Mouse (Mus musculus) spleen, postnatal 14 days (tissue): ENCODE results near the gene Man1b1.

Experiments used
- DNase-seq, 2 experiments: peaks; one replicate each; pipeline ENCODE4 v3.0.0; 2021 to 2022; ENCODE audit warnings: low spot score in 2 of 2

Gene Man1b1

DNA sequence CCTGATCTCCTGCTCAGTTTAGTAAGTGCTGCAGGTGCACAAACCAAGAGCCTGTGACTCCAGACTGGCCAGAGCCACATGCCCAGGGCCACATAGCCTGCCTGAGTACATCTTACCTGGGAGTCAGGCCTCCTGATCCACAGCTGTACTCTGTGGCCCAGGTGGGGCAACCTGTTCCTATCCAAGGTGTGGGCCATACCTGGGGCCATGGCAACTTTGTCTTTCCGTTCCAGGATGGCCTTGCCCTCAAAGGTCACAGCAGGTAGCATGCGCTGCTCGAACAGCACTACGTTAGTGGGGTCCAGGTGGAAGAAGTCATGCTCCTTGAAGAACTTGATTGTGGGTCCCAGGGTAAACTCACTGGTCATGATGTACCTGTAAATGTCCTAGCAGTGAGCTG is 32.2 kb downstream of the Man1b1 start:
- no peak for DNase-seq

- no peak for DNase-seq
Observed at GRCm38 (mm10) chr2:25364761-25365090, 32.6 kb downstream of the Man1b1 start.

DNA sequence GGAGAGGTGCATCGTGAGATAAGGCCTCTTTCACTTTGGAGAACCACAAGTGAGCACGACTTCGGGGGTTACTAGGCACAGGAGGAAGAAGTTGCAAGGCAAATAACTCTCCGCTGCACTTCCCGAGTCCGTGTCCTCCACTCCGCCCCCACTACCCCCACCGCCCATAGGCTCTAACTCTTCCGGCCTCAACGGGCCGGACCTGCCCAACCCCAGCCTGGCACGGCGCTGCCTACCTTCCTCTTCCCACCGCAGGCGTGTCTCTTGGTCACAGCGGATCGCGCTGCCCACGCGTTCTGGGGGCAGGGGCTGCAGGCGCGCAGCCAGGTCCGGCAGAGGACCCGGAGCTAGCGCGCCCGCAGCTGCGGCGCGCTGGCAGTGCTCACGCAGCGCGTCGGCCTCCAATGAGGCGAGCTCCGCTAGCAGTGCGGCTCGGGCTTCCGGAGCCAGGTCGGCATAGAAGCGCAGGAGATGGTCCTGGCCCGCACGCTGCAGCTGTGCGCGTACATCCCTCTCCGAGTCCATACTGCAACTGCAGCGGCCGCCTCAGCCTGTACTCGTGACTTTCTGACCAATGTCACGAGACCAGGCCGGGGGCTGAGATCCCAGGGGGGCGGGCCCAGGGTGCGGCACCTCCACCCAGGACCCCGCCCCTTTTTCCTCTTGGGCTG is 33.1 kb downstream of the Man1b1 start, which contains the start of gene Uap1l1:
TSS of gene Uap1l1 (minus strand) at position 592 of the 671 bp plus-strand sequence.
- DNase-seq: peak; percentile 33 to 46

DNA sequence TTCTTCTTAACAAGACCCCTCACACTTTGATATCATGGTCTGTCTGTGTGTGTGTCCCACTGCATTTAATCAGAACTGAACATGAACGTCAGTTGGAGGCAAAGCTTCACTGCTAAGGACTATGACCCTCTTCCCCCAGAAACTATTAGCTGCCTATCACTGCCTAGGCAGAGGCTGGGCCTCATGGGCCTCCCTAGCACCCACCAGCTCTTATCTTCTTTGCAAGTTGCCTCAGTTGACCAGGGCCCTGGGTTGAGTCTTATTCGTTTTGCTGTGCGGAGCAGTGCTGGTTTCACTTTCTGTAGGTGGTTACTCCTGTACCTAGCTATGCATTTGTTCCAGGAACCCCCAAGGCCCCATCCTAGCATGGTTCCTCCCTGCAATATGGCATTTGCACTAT is 37.9 kb downstream of the Man1b1 start:
- DNase-seq: no peak

GRCm38 (mm10) chr2:25371764-25372643 is 39.9 kb downstream of the Man1b1 start, which contains the start of gene Sapcd2:
Sapcd2 (plus strand) TSS chr2:25372321.
- peak; percentile 68 to 76 for DNase-seq

- DNase-seq: no peak
Observed at GRCm38 (mm10) chr2:25372644-25373391, 40.7 kb downstream of the Man1b1 start.

GRCm38 (mm10) chr2:25373431-25373830 is 41.3 kb downstream of the Man1b1 start:
- no peak for DNase-seq

- DNase-seq: no peak
Observed at GRCm38 (mm10) chr2:25376589-25376988, 44.5 kb downstream of the Man1b1 start.

DNA sequence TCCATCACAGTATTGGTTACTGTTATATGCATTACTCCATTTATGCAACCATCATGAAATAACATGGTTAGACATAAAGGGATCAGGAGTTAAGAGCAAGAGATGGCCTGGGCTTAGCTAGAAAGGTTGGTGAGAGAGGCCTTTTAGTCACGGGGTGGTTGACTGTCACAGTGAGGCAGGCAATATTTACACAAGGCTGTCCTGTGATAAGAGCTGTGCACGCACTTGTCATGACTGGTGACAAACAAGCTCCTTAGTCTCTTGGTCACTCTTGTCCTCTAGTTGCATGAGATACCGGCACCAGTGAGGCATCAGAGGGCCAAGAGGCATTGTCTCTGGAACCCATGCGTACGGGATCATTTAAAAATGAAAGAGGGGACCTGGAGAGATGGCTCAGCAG is 52.4 kb downstream of the Man1b1 start:
- no peak for DNase-seq

GRCm38 (mm10) chr2:25391266-25391665 is 59.1 kb downstream of the Man1b1 start:
- DNase-seq: no peak

- no peak for DNase-seq
Observed at GRCm38 (mm10) chr2:25394281-25395221, 62.4 kb downstream of the Man1b1 start.

GRCm38 (mm10) chr2:25395721-25396596 is 63.8 kb downstream of the Man1b1 start, which contains the start of gene Entpd2:
Entpd2 (plus strand) TSS chr2:25395874.
- no peak for DNase-seq

DNA sequence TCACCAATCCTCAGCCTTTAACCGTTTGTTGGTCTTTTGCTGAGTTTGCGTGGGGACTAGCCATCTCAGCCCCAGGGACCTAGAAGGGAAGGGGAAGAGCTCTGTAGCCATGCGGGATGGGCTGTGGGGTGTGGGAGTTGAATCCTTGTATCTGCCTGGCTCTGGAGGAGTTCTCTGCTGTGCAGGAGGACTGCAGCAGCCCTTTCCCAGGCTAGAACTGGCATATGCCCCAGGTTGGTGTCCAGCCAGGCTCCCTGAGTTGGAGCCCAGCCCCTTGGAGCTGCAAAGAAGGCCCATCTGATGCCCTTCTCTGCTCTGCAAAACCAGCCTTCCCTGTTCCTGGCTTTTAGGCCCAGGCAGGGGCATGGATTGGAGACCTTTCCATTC is 64.5 kb downstream of the Man1b1 start:
- no peak for DNase-seq

DNA sequence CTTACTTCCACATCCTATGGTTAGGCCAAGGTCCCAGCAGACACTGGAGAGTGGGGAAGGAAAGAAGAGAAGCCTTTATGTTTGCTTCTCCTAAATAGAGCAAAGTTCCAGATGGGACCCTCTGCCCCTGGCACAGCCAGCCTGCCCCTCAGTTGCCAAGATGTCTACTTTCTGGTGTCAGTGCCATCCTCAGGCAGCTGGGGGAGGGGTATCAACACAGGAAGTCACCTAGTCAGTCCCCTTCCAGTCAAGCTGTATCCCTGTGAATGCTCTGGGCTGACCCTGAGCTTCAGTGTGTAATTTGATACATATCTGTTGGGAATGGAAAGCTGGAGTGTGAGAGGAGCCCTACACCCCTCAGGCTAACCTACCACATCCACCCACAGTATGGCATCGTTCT is 64.9 kb downstream of the Man1b1 start:
- DNase-seq: no peak

- DNase-seq: no peak
Observed at GRCm38 (mm10) chr2:25398065-25398464, 65.9 kb downstream of the Man1b1 start.

DNA sequence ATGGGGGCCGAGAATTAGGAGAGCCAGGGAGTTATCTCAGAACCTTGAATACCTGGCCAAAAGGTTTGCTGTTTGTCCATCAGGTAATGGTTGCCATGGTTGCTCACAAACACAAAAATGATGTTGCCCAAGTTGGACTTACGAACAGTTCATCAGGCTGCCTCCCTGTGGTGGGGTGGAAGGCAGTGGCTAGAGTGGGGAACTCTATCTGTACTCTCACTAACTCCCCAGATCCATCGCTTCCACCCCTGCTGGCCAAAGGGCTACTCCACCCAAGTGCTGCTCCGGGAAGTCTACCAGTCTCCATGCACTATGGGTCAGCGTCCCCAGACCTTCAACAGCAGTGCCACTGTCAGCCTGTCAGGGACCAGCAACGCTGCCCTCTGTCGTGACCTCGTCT is 66.9 kb downstream of the Man1b1 start, which contains the start of gene Npdc1:
TSS of gene Npdc1 (plus strand) at position 301 of the 400 bp plus-strand sequence.
- no peak for DNase-seq

DNA sequence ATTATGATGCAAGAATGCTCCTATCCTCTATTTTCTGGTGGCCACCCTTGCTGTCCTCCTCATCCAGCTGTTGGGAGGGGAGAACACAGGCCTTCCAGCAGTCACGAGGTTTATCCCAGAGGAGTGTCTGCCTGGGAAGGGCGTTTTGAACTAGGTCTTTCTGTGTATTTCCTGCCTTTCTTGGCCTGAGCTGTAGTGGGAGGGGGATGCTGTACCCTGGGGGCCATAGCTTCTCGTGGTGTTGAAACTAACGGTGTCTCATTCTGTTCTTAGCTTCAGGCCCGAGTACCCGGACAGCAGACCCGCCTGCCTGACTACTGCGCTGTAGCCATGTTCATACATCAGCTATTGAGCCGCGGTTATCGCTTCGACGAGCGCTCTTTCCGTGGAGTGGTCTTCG is 68.2 kb downstream of the Man1b1 start:
- no peak for DNase-seq

- no peak for DNase-seq
Observed at GRCm38 (mm10) chr2:25400764-25401163, 68.6 kb downstream of the Man1b1 start.
